Mouse (Mus musculus): Measurements from ENCODE around the gene Pros1. TPM values are rescaled to one million over a fixed set of nuclear protein-coding genes. Genes with fewer than 3 reads are reported as not detected.

Pros1 gene
- polyA plus RNA-seq, 1 experiment from 2014 or later, result 11.2 TPM

GRCm38 (mm10) chr16:62911364-62911763 lies 57.3 kb downstream of the Pros1 start:
- Histone ChIP-seq H3K9ac (replicated peaks; ENCODE audit: low read length) (no peak overlapping the region), H3K27ac (replicated peaks; ENCODE audit: low read depth, low read length) (no peak overlapping the region), H3K4me3 (replicated peaks; ENCODE audit: low read depth, low read length) (no peak overlapping the region), H3K27me3 (ENCODE audit: control insufficient read depth, insufficient read depth, low read length) (no peaks in the 10 kb centered on the region), H3K36me3 (ENCODE audit: control insufficient read depth, insufficient read depth, low read length) (no peaks in the 10 kb centered on the region), H3K4me2 (ENCODE audit: low read length) (no peak overlapping the region), H3K4me1 (ENCODE audit: control insufficient read depth, insufficient read depth, low read length) (no peaks in the 10 kb centered on the region), H3K9me3 (ENCODE audit: control insufficient read depth, low read length) (no peaks in the 10 kb centered on the region)
- ATAC-seq (ENCODE audit: low FRiP score, low TSS enrichment), result no peak
- WGBS, result 73% methylated on average over 1 of the region's 1 CpGs
- DNase-seq, result no peak

- Histone ChIP-seq H3K27me3 (ENCODE audit: control insufficient read depth, insufficient read depth, low read length) (no peaks in the 10 kb centered on the region), H3K4me1 (ENCODE audit: control insufficient read depth, insufficient read depth, low read length) (no peaks in the 10 kb centered on the region), H3K9ac (replicated peaks; ENCODE audit: low read length) (no peak overlapping the region), H3K36me3 (ENCODE audit: control insufficient read depth, insufficient read depth, low read length) (no peaks in the 10 kb centered on the region), H3K9me3 (ENCODE audit: control insufficient read depth, low read length) (no peaks in the 10 kb centered on the region), H3K4me2 (ENCODE audit: low read length) (no peak overlapping the region), H3K4me3 (replicated peaks; ENCODE audit: low read depth, low read length) (no peak overlapping the region), H3K27ac (replicated peaks; ENCODE audit: low read depth, low read length) (no peak overlapping the region)
- 88% methylated on average over 2 of the region's 2 CpGs for WGBS
- ATAC-seq (ENCODE audit: low FRiP score, low TSS enrichment) (no peak), DNase-seq (no peak)
Measured at GRCm38 (mm10) chr16:62912246-62912645, 58.1 kb downstream of the Pros1 start.

GRCm38 (mm10) chr16:62915530-62915929 lies 61.4 kb downstream of the Pros1 start:
- H3K27me3 ChIP-seq (ENCODE audit: control insufficient read depth, insufficient read depth, low read length), result no peaks in the 10 kb centered on the region
- ATAC-seq (ENCODE audit: low FRiP score, low TSS enrichment) (no peak), DNase-seq (no peak)
- H3K9ac ChIP-seq (replicated peaks; ENCODE audit: low read length), result no peak overlapping the region
- no peaks in the 10 kb centered on the region for H3K4me1 ChIP-seq (ENCODE audit: control insufficient read depth, insufficient read depth, low read length)
- WGBS, result 87% methylated on average over 5 of the region's 5 CpGs
- no peak overlapping the region for H3K27ac ChIP-seq (replicated peaks; ENCODE audit: low read depth, low read length)
- H3K4me3 ChIP-seq (replicated peaks; ENCODE audit: low read depth, low read length), result no peak overlapping the region
- H3K4me2 ChIP-seq (ENCODE audit: low read length), result no peak overlapping the region
- H3K36me3 ChIP-seq (ENCODE audit: control insufficient read depth, insufficient read depth, low read length), result no peaks in the 10 kb centered on the region
- H3K9me3 ChIP-seq (ENCODE audit: control insufficient read depth, low read length), result no peaks in the 10 kb centered on the region

- no peak overlapping the region for H3K4me2 ChIP-seq (ENCODE audit: low read length)
- H3K27me3 ChIP-seq (ENCODE audit: control insufficient read depth, insufficient read depth, low read length), result no peaks in the 10 kb centered on the region
- H3K4me3 ChIP-seq (replicated peaks; ENCODE audit: low read depth, low read length), result no peak overlapping the region
- no peaks in the 10 kb centered on the region for H3K9me3 ChIP-seq (ENCODE audit: control insufficient read depth, low read length)
- WGBS, result 7% methylated on average over 8 of the region's 8 CpGs
- DNase-seq (no peak), ATAC-seq (ENCODE audit: low FRiP score, low TSS enrichment) (no peak)
- H3K9ac ChIP-seq (replicated peaks; ENCODE audit: low read length), result no peak overlapping the region
- no peaks in the 10 kb centered on the region for H3K36me3 ChIP-seq (ENCODE audit: control insufficient read depth, insufficient read depth, low read length)
- H3K4me1 ChIP-seq (ENCODE audit: control insufficient read depth, insufficient read depth, low read length), result 0 out of 2 replicates have a peak, but pooled peaks cover 3% of the 10 kb centered on the region
- H3K27ac ChIP-seq (replicated peaks; ENCODE audit: low read depth, low read length), result no peak overlapping the region
Measured at GRCm38 (mm10) chr16:62922245-62922644, 68.1 kb downstream of the Pros1 start.

DNA sequence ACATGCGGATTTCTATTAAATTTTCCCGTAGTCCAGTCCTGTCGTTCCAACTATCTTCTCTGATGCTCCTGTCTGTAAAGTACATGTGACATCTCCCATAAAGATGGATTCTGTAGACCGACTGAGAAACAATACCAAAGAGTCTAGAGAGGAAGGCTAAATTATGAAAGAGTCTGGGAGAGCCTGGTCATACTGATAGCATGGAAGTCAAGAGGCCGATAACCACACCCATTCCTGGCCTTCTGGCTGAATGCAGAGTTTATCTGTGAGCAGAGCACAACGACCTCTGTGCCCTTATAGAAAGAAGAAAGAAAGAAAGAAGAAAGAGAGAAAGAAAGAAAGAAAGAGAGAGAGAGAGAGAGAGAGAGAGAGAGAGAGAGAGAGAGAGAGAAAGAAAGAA lies 77.2 kb downstream of the Pros1 start:
- Histone ChIP-seq H3K4me3 (replicated peaks; ENCODE audit: low read depth, low read length) (no peak overlapping the region), H3K27ac (replicated peaks; ENCODE audit: low read depth, low read length) (no peak overlapping the region), H3K4me1 (ENCODE audit: control insufficient read depth, insufficient read depth, low read length) (no peaks in the 10 kb centered on the region), H3K27me3 (ENCODE audit: control insufficient read depth, insufficient read depth, low read length) (no peaks in the 10 kb centered on the region), H3K4me2 (ENCODE audit: low read length) (no peak overlapping the region), H3K9ac (replicated peaks; ENCODE audit: low read length) (no peak overlapping the region), H3K9me3 (ENCODE audit: control insufficient read depth, low read length) (no peaks in the 10 kb centered on the region), H3K36me3 (ENCODE audit: control insufficient read depth, insufficient read depth, low read length) (no peaks in the 10 kb centered on the region)
- WGBS, result 90% methylated on average over 6 of the region's 6 CpGs
- DNase-seq, result no peak
- no peak for ATAC-seq (ENCODE audit: low FRiP score, low TSS enrichment)

DNA sequence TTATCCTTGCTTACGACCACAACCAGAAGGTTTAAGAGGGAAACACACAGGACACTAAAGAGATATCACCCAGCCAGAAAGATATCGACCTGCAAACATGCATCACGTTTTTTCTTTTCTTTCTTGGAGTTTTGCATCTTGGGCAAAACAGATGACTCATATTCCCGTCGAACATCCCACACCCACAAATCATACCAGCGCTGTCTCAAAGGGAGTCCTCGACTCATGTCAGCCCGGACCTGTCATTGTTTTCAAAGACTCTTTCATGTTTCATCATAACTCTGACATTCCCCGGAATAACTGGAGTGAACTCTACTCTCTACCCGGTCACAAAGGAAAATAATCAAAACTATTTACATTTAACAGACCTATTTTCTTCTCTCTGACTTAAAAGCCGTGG lies 82.2 kb downstream of the Pros1 start:
- no peaks in the 10 kb centered on the region for H3K9me3 ChIP-seq (ENCODE audit: control insufficient read depth, low read length)
- H3K4me1 ChIP-seq (ENCODE audit: control insufficient read depth, insufficient read depth, low read length), result no peaks in the 10 kb centered on the region
- WGBS, result 83% methylated on average over 11 of the region's 11 CpGs
- H3K9ac ChIP-seq (replicated peaks; ENCODE audit: low read length), result no peak overlapping the region
- H3K4me2 ChIP-seq (ENCODE audit: low read length), result no peak overlapping the region
- no peaks in the 10 kb centered on the region for H3K27me3 ChIP-seq (ENCODE audit: control insufficient read depth, insufficient read depth, low read length)
- no peak for DNase-seq
- no peaks in the 10 kb centered on the region for H3K36me3 ChIP-seq (ENCODE audit: control insufficient read depth, insufficient read depth, low read length)
- no peak for ATAC-seq (ENCODE audit: low FRiP score, low TSS enrichment)
- H3K4me3 ChIP-seq (replicated peaks; ENCODE audit: low read depth, low read length), result no peak overlapping the region
- no peak overlapping the region for H3K27ac ChIP-seq (replicated peaks; ENCODE audit: low read depth, low read length)

DNA sequence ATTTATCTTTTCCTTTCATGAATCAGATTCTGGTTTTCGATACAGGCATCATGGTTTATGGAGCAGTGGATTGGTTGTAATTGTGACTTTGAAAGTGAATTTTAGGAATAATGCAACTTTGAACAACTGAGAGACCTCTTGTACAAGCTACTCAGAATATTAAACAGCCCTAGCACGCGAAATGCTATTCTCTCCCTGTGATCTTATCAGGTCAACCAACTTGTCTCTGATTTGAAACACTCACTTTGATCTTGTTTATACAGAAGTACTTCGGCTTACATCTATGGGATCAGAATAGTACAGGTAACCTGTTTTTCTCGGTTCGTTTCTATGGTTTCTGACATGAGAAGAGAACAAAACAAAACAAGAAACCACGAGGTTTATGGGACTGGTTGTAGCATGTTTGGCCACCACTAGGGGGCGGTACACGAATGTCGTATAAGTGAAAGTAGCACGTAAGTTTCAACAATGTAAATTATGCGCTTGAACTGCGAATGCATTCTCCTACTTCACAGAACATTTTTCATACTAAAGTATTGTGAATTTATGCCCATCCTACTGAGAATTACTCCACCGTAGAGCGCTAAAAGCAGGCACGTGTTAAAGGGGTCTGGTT lies 86.4 kb downstream of the Pros1 start:
- H3K9ac ChIP-seq (replicated peaks; ENCODE audit: low read length), result no peak overlapping the region
- no peaks in the 10 kb centered on the region for H3K27me3 ChIP-seq (ENCODE audit: control insufficient read depth, insufficient read depth, low read length)
- no peaks in the 10 kb centered on the region for H3K4me1 ChIP-seq (ENCODE audit: control insufficient read depth, insufficient read depth, low read length)
- H3K4me3 ChIP-seq (replicated peaks; ENCODE audit: low read depth, low read length), result no peak overlapping the region
- H3K27ac ChIP-seq (replicated peaks; ENCODE audit: low read depth, low read length), result no peak overlapping the region
- peak overlapping the region; percentile 24; the same call in 1 of the 2 replicates for H3K4me2 ChIP-seq (ENCODE audit: low read length)
- peak; percentile 59 for ATAC-seq (ENCODE audit: low FRiP score, low TSS enrichment)
- H3K9me3 ChIP-seq (ENCODE audit: control insufficient read depth, low read length), result no peaks in the 10 kb centered on the region
- H3K36me3 ChIP-seq (ENCODE audit: control insufficient read depth, insufficient read depth, low read length), result no peaks in the 10 kb centered on the region
- WGBS, result 20% methylated on average over 16 of the region's 16 CpGs
- peak; percentile 94 for DNase-seq

DNA sequence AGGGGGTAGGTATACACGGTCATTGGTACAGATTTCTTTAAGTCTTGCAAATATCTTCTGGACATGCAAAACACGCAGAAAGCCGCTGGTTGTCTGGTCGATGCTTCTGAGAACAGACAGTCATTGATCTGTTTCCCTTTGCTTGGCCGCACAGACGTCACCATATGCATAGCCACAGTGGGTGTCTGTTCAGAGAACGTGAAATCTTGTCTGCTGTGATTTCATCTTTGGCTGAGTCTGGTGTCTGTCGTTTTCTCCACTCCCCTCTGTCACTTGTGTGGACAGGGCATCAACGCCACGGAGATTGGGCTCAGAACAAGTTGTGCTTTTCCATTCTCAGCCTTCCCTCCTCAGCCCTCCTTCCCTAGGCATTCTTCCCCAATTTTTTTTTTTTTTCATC lies 87.7 kb downstream of the Pros1 start:
- H3K27ac ChIP-seq (replicated peaks; ENCODE audit: low read depth, low read length), result no peak overlapping the region

More for the DNA sequence above, 87.7 kb downstream of the Pros1 start:
- Histone ChIP-seq H3K4me2 (ENCODE audit: low read length) (no peak overlapping the region), H3K9ac (replicated peaks; ENCODE audit: low read length) (no peak overlapping the region), H3K4me3 (replicated peaks; ENCODE audit: low read depth, low read length) (no peak overlapping the region), H3K9me3 (ENCODE audit: control insufficient read depth, low read length) (no peaks in the 10 kb centered on the region), H3K4me1 (ENCODE audit: control insufficient read depth, insufficient read depth, low read length) (no peaks in the 10 kb centered on the region), H3K36me3 (ENCODE audit: control insufficient read depth, insufficient read depth, low read length) (no peaks in the 10 kb centered on the region), H3K27me3 (ENCODE audit: control insufficient read depth, insufficient read depth, low read length) (no peaks in the 10 kb centered on the region)
- ATAC-seq (ENCODE audit: low FRiP score, low TSS enrichment) (no peak), DNase-seq (no peak)
- 52% methylated on average over 10 of the region's 10 CpGs for WGBS
